Mouse (Mus musculus) G1E (cell line): ENCODE data around the gene Unc119.

Experiments
- CTCF ChIP-seq: IDR thresholded peaks from 2 replicates; pipeline ENCODE4 v1.5.1; 2012; ENCODE audit warnings: low read depth, low read length, inconsistent platforms, mixed read lengths
- GATA1 ChIP-seq: IDR thresholded peaks from 2 replicates; pipeline ENCODE4 v1.6.1; 2012; ENCODE audit warnings: borderline replicate concordance, low read length, inconsistent platforms, mixed read lengths
- POLR2AphosphoS5 ChIP-seq: IDR thresholded peaks from 2 replicates; pipeline ENCODE4 v1.6.1; 2012; ENCODE audit warnings: low read depth, low read length, inconsistent platforms; ENCODE audit not compliant: insufficient replicate concordance

GRCm38 (mm10) chr11:78318411-78318810 is 24.9 kb upstream of the Unc119 start:
- TF ChIP-seq CTCF (no peak), GATA1 (no peak), POLR2AphosphoS5 (no peak)
